Mouse (Mus musculus) kidney, postnatal 0 days (tissue): ENCODE measurements around the gene Snap91. TPM values are rescaled to one million over a fixed set of nuclear protein-coding genes. Genes with fewer than 3 reads are reported as not detected.

Experiments
- ATAC-seq: fragments of 200-750 bp; cut with Nextera tagmentation; replicated peaks from 2 replicates; pipeline ENCODE4 v1.8.0; 2017; ENCODE audit warnings: low read depth, moderate number of reproducible peaks, moderate TSS enrichment, moderate library complexity; ENCODE audit not compliant: low FRiP score
- DNase-seq: peaks from one replicate; pipeline ENCODE4 v3.0.0-alpha.2; 2016; ENCODE audit warnings: low spot score
- H3K27ac ChIP-seq: fragments of 300-500 bp; sonication (generic); 2 replicates; pipeline ENCODE4 v1.5.1; 2014; ENCODE audit warnings: mild to moderate bottlenecking
- H3K27me3 ChIP-seq: fragments of 300-500 bp; sonication (generic); 2 replicates; pipeline ENCODE4 v1.6.1; 2014; ENCODE audit warnings: low read length, mixed read lengths; ENCODE audit not compliant: insufficient read depth
- H3K36me3 ChIP-seq: fragments of 300-500 bp; sonication (generic); 2 replicates; pipeline ENCODE4 v1.6.1; 2014; ENCODE audit warnings: low read length, mixed read lengths; ENCODE audit not compliant: insufficient read depth
- H3K4me1 ChIP-seq: fragments of 300-500 bp; sonication (generic); replicated peaks from 2 replicates; pipeline ENCODE4 v1.6.1; 2014; ENCODE audit warnings: antibody characterized with exemption, low read length, mixed read lengths; ENCODE audit not compliant: insufficient read depth
- H3K4me2 ChIP-seq: fragments of 300-500 bp; sonication (generic); 2 replicates; pipeline ENCODE4 v1.6.1; 2014; ENCODE audit warnings: mild to moderate bottlenecking, low read length, moderate library complexity, mixed read lengths
- H3K4me3 ChIP-seq: fragments of 300-500 bp; sonication (generic); replicated peaks from 2 replicates; pipeline ENCODE4 v1.5.1; 2014; ENCODE audit warnings: low read depth, low read length
- H3K9ac ChIP-seq: fragments of 300-500 bp; sonication (generic); 2 replicates; pipeline ENCODE4 v1.6.1; 2014; ENCODE audit warnings: low read depth, low read length
- H3K9me3 ChIP-seq: fragments of 300-500 bp; sonication (generic); replicated peaks from 2 replicates; pipeline ENCODE4 v1.6.1; 2016; ENCODE audit warnings: low read length, inconsistent platforms, mixed read lengths
- CTCF ChIP-seq: IDR thresholded peaks from 2 replicates; pipeline ENCODE4 v1.5.1; 2016; ENCODE audit warnings: antibody characterized with exemption, low read depth, mild to moderate bottlenecking, moderate library complexity
- WGBS: fragments of 180-500 bp; shearing (Covaris S2); extraction: QIAGEN DNeasy Blood & Tissue Kit; methylation state at CpG from one replicate; pipeline ENCODE4 v1.1.7; 2014; 5-methylcytosine and 5-hydroxymethylcytosine counted together
- polyA plus RNA-seq: library from polyadenylated mRNA; unstranded; fragments of >200 nt; fragmentation: Nextera tagmentation; extraction: Ambion mirVana; gene quantifications from 2 replicates; pipeline ENCODE4 v1.2.1, GENCODE M21; 2015

Gene Snap91
- polyA plus RNA-seq: 20.9 and 21.6 TPM in 2 replicates

GRCm38 (mm10) chr9:86880113-86880972 is at the start of gene Snap91:
Gene Snap91 (minus strand): TSS chr9:86880654.
- Histone ChIP-seq H3K4me2 (peak within 1 kb of the TSS; percentile 89), H3K27me3 (peaks cover 11% of the 10 kb centered on the region; the same call in 1 of the 2 replicates), H3K9me3 (no peaks in the 10 kb centered on the region), H3K4me3 (peak within 1 kb of the TSS; percentile 54), H3K27ac (no peak within 1 kb of the TSS), H3K9ac (peak within 1 kb of the TSS; percentile 42), H3K36me3 (no peaks in the 10 kb centered on the region), H3K4me1 (peaks cover 4% of the 10 kb centered on the region; the same call in 1 of the 2 replicates)
- under 1% methylated on average over 86 of the region's 104 CpGs for WGBS
- DNase-seq (peak; percentile 74), ATAC-seq (peak; percentile 81)
- TF ChIP-seq CTCF: no peak

GRCm38 (mm10) chr9:86926519-86926918 is 46.1 kb upstream of the Snap91 start:
- TF ChIP-seq CTCF: peak; percentile 27; the same call in 1 of the 2 replicates
- Histone ChIP-seq H3K27me3 (no peaks in the 10 kb centered on the region), H3K9me3 (no peaks in the 10 kb centered on the region), H3K4me2 (no peak overlapping the region), H3K4me3 (no peak overlapping the region), H3K4me1 (0 out of 2 replicates have a peak, but pooled peaks cover 3% of the 10 kb centered on the region), H3K36me3 (no peaks in the 10 kb centered on the region), H3K9ac (no peak overlapping the region), H3K27ac (no peak overlapping the region)
- ATAC-seq (no peak), DNase-seq (peak; percentile 20)
- WGBS: 60% methylated on average over 5 of the region's 5 CpGs

- ATAC-seq (no peak), DNase-seq (peak; percentile 17)
- no peak overlapping the region for H3K9ac ChIP-seq
- no peaks in the 10 kb centered on the region for H3K27me3 ChIP-seq
- no peaks in the 10 kb centered on the region for H3K4me1 ChIP-seq
- no peak overlapping the region for H3K4me2 ChIP-seq
- no peak overlapping the region for H3K27ac ChIP-seq
- no peaks in the 10 kb centered on the region for H3K36me3 ChIP-seq
- no peak for TF ChIP-seq CTCF
- no peak overlapping the region for H3K4me3 ChIP-seq
- 49% methylated on average over 6 of the region's 6 CpGs for WGBS
- H3K9me3 ChIP-seq: no peaks in the 10 kb centered on the region
Observed at GRCm38 (mm10) chr9:86925688-86926087, 45.2 kb upstream of the Snap91 start.

GRCm38 (mm10) chr9:86922430-86922829 is 42.0 kb upstream of the Snap91 start:
- H3K4me3 ChIP-seq: no peak overlapping the region
- DNase-seq (no peak), ATAC-seq (no peak)
- no peaks in the 10 kb centered on the region for H3K27me3 ChIP-seq
- TF ChIP-seq CTCF: no peak
- no peak overlapping the region for H3K4me2 ChIP-seq
- H3K36me3 ChIP-seq: no peaks in the 10 kb centered on the region
- H3K9me3 ChIP-seq: no peaks in the 10 kb centered on the region
- no peaks in the 10 kb centered on the region for H3K4me1 ChIP-seq
- no peak overlapping the region for H3K9ac ChIP-seq
- no peak overlapping the region for H3K27ac ChIP-seq
- 47% methylated on average over 3 of the region's 3 CpGs for WGBS

GRCm38 (mm10) chr9:86916543-86916942 is 36.1 kb upstream of the Snap91 start:
- Histone ChIP-seq H3K27ac (no peak overlapping the region), H3K36me3 (no peaks in the 10 kb centered on the region), H3K4me3 (no peak overlapping the region), H3K9ac (no peak overlapping the region), H3K9me3 (no peaks in the 10 kb centered on the region), H3K4me1 (no peaks in the 10 kb centered on the region), H3K4me2 (no peak overlapping the region), H3K27me3 (no peaks in the 10 kb centered on the region)
- no peak for DNase-seq
- no peak for ATAC-seq
- 69% methylated on average over 3 of the region's 3 CpGs for WGBS
- no peak for TF ChIP-seq CTCF

- Histone ChIP-seq H3K27ac (no peak overlapping the region), H3K4me3 (no peak overlapping the region), H3K27me3 (no peaks in the 10 kb centered on the region), H3K9ac (no peak overlapping the region), H3K4me2 (no peak overlapping the region), H3K4me1 (no peaks in the 10 kb centered on the region), H3K36me3 (no peaks in the 10 kb centered on the region), H3K9me3 (no peaks in the 10 kb centered on the region)
- DNase-seq (no peak), ATAC-seq (no peak)
- no peak for TF ChIP-seq CTCF
- 66% methylated on average over 4 of the region's 4 CpGs for WGBS
Observed at GRCm38 (mm10) chr9:86899502-86900199, 19.2 kb upstream of the Snap91 start.
